Mouse (Mus musculus) intestine, embryonic 14.5 days (tissue): ENCODE results near the gene Ncam1. TPM values are rescaled to one million over a fixed set of nuclear protein-coding genes. Genes with fewer than 3 reads are reported as not detected.

Experiments used
- ATAC-seq: fragments of 200-750 bp; cut with Nextera tagmentation; replicated peaks from 2 replicates; pipeline ENCODE4 v1.8.0; 2017; ENCODE audit warnings: low read depth, moderate number of reproducible peaks, moderate TSS enrichment, moderate library complexity; ENCODE audit not compliant: low FRiP score, low TSS enrichment
- DNase-seq: peaks from one replicate; pipeline ENCODE4 v3.0.0-alpha.2; 2018; ENCODE audit warnings: low spot score
- H3K27ac ChIP-seq: fragments of 300-500 bp; sonication (generic); 2 replicates; pipeline ENCODE4 v1.5.1; 2014; ENCODE audit warnings: low read depth, mild to moderate bottlenecking, control low read depth
- H3K27me3 ChIP-seq: fragments of 300-500 bp; sonication (generic); replicated peaks from 2 replicates; pipeline ENCODE4 v1.6.1; 2014; ENCODE audit warnings: low read length, control low read depth; ENCODE audit not compliant: control insufficient read depth, insufficient read depth
- H3K36me3 ChIP-seq: fragments of 300-500 bp; sonication (generic); 2 replicates; pipeline ENCODE4 v1.6.1; 2014; ENCODE audit warnings: low read length, control low read depth; ENCODE audit not compliant: control insufficient read depth, insufficient read depth
- H3K4me1 ChIP-seq: fragments of 300-500 bp; sonication (generic); replicated peaks from 2 replicates; pipeline ENCODE4 v1.6.1; 2014; ENCODE audit warnings: low read length, control low read depth, mixed read lengths; ENCODE audit not compliant: control insufficient read depth, insufficient read depth
- H3K4me2 ChIP-seq: fragments of 300-500 bp; sonication (generic); 2 replicates; pipeline ENCODE4 v1.6.1; 2014; ENCODE audit warnings: low read length
- H3K4me3 ChIP-seq: fragments of 300-500 bp; sonication (generic); 2 replicates; pipeline ENCODE4 v1.5.1; 2014; ENCODE audit warnings: low read depth, low read length, control low read depth, mixed read lengths
- H3K9ac ChIP-seq: fragments of 300-500 bp; sonication (generic); 2 replicates; pipeline ENCODE4 v1.6.1; 2014; ENCODE audit warnings: mild to moderate bottlenecking, low read length
- H3K9me3 ChIP-seq: fragments of 300-500 bp; sonication (generic); 2 replicates; pipeline ENCODE4 v1.6.1; 2016; ENCODE audit warnings: low read length, control low read depth; ENCODE audit not compliant: control insufficient read depth
- WGBS: fragments of 180-500 bp; shearing (Covaris S2); extraction: QIAGEN DNeasy Blood & Tissue Kit; methylation state at CpG from one replicate; pipeline ENCODE4 v1.1.7; 2014; 5-methylcytosine and 5-hydroxymethylcytosine counted together
- polyA plus RNA-seq: library from polyadenylated mRNA; unstranded; fragments of >200 nt; fragmentation: Nextera tagmentation; extraction: Ambion mirVana; gene quantifications from 2 replicates; pipeline ENCODE4 v1.2.1, GENCODE M21; 2014

Gene Ncam1
- polyA plus RNA-seq, 1 experiment from 2014 or later, result 82.1 TPM

DNA sequence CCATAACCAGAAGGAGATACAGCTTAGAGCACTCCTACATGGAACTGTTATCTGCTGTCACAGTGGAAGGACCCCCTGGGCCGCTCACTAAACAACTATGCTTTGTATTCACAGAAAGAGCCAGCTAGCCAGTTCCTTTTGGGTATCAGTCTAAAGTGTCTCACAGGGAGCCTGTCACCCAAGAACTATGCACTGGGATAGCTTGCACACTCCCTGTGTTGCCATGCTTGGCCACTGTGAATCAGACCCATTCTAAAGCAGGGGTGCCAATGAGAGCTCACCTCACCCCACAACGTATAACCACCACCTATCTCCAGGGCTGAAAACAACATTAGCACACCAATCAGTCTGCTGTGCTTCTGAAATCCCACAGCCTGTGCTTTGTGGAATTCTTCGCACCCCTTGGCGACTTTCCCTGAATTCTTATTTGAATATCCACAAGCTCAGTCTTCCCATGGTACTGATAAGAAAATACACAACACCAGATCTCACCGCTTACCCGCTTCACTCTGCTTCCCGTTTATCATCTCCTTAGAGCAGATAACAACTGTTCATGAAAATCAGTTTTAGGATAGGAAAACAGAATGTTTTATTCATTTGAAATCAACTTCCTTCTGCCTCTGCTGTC lies 228.6 kb downstream of the Ncam1 start:
- Histone ChIP-seq H3K4me1 (peaks cover 25% of the 10 kb centered on the region), H3K4me2 (no peak overlapping the region), H3K4me3 (no peak overlapping the region), H3K27ac (peak overlapping the region; percentile 88), H3K9me3 (no peaks in the 10 kb centered on the region), H3K9ac (no peak overlapping the region), H3K36me3 (peaks cover 32% of the 10 kb centered on the region), H3K27me3 (no peaks in the 10 kb centered on the region)
- DNase-seq, result no peak
- no peak for ATAC-seq
- 53% methylated on average over 7 of the region's 7 CpGs for WGBS

DNA sequence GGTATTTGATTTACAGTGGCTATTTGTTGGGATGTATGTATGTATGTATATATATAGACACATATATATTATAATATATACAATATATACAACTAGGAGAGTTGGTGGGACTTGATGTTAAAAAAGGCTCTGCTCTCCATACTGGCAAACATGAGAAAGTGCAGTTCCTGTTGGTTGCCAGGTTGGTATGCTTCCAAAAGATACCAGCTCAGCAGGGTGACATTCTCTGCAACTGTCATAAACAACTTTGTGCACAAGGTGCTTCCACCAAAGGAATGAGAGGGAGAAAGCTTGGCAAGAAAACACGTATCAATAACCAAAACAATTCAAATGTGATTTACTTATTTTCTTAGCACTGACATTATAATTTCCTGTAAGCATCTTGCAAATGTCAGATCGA lies 232.9 kb downstream of the Ncam1 start:
- H3K4me3 ChIP-seq, result no peak overlapping the region
- H3K27me3 ChIP-seq, result no peaks in the 10 kb centered on the region
- H3K9ac ChIP-seq, result no peak overlapping the region
- H3K4me2 ChIP-seq, result no peak overlapping the region
- H3K9me3 ChIP-seq, result no peaks in the 10 kb centered on the region
- peaks cover 43% of the 10 kb centered on the region for H3K36me3 ChIP-seq
- 82% methylated on average over 2 of the region's 2 CpGs for WGBS
- DNase-seq, result no peak
- no peak for ATAC-seq
- H3K27ac ChIP-seq, result no peak overlapping the region
- peaks cover 8% of the 10 kb centered on the region for H3K4me1 ChIP-seq

DNA sequence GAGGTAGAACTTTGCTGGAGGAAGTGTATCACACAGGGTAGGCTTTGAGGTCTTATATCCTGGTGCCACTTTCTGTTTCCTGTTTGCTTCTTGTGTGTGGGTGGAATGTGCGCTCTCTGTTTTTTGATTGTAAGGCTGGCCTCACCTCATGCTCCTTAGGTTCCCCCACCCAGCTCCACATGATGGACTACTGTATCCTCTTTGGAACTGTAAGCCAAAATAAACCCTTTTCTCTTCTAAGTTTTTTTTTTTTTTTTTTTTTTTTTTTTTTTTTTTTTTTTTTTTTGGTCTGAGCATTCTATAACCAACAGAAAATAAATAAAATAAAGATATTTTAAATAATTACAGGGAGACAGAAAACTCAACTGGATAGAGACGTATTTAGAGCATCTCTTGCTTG lies 239.8 kb downstream of the Ncam1 start:
- Histone ChIP-seq H3K9ac (no peak overlapping the region), H3K27ac (no peak overlapping the region), H3K4me2 (no peak overlapping the region), H3K27me3 (no peaks in the 10 kb centered on the region), H3K36me3 (peaks cover 29% of the 10 kb centered on the region; the same call in 1 of the 2 replicates), H3K4me1 (no peaks in the 10 kb centered on the region), H3K9me3 (no peaks in the 10 kb centered on the region), H3K4me3 (no peak overlapping the region)
- DNase-seq (no peak), ATAC-seq (no peak)
- 95% methylated on average over 2 of the region's 2 CpGs for WGBS

DNA sequence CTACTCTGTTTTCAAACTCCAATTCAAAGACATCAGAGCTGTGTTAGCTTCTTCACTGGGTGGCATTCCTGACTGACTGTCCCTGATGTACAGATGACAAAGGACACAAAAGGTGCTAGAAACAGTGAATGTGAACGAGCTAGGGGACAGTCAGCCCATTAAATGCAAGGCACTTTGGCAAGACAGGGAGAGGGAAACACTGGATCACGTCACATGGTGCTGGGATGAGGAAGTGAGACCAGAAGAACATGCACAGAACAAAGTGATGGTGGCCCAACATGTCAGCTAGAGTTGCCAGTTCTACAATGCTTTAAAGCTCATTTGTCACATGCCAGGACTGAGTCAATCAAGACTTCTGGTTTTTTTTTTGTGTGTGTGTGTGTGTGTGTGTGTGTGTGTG lies 247.4 kb downstream of the Ncam1 start:
- WGBS, result 79% methylated on average over 2 of the region's 2 CpGs
- Histone ChIP-seq H3K4me2 (no peak overlapping the region), H3K27me3 (no peaks in the 10 kb centered on the region), H3K9ac (no peak overlapping the region), H3K9me3 (no peaks in the 10 kb centered on the region), H3K4me1 (no peaks in the 10 kb centered on the region), H3K27ac (no peak overlapping the region), H3K4me3 (no peak overlapping the region), H3K36me3 (peaks cover 5% of the 10 kb centered on the region; the same call in 1 of the 2 replicates)
- DNase-seq, result no peak
- no peak for ATAC-seq

DNA sequence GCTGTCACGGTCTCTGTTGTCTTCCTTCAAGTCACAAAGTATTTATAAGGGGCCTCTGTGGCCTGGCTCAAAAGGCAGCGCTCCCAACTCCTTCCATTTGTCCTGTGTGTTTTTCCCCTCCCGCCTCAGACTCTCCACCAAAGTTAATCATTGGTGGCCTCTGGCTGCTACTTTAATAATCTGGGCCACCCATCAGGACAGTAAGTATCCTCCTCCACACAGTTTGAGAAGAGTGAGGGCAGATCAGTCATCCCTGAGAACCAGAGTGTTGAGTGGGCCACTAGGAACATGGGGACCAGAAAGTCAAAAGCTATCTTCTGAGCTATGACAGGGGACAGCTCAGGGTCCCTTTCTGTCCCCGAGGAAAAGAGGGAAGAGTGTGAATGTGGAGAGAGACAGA lies 256.1 kb downstream of the Ncam1 start:
- H3K27ac ChIP-seq, result no peak overlapping the region
- DNase-seq (no peak), ATAC-seq (no peak)
- WGBS, result 88% methylated on average over 4 of the region's 4 CpGs
- H3K36me3 ChIP-seq, result peaks cover 34% of the 10 kb centered on the region
- no peaks in the 10 kb centered on the region for H3K9me3 ChIP-seq
- H3K4me3 ChIP-seq, result no peak overlapping the region
- H3K4me2 ChIP-seq, result no peak overlapping the region
- H3K9ac ChIP-seq, result no peak overlapping the region
- no peaks in the 10 kb centered on the region for H3K4me1 ChIP-seq
- H3K27me3 ChIP-seq, result no peaks in the 10 kb centered on the region

DNA sequence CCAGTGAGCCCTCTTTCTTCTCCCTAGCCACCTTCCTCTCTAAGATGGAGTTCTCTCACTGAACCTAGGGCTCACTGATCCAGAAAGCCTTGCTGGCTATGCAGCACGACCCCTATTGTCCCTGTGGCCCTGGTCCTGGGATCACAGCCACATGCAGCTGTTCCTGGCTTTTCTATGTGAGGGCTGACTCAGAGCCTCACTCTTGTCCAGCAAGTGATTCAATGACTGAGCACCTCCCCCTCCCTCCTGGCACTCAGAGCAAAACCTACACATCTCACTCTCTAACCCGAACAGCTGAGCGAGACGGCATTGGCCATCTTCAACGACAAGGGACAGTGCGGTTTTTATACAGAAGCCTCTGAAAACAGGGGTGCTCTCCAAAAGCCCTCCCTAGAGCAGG lies 260.9 kb downstream of the Ncam1 start:
- peaks cover 10% of the 10 kb centered on the region; the same call in 1 of the 2 replicates for H3K36me3 ChIP-seq
- peaks cover 6% of the 10 kb centered on the region; the same call in 1 of the 2 replicates for H3K4me1 ChIP-seq
- no peaks in the 10 kb centered on the region for H3K27me3 ChIP-seq
- H3K4me2 ChIP-seq, result no peak overlapping the region
- ATAC-seq (no peak), DNase-seq (no peak)
- no peak overlapping the region for H3K4me3 ChIP-seq
- H3K9ac ChIP-seq, result no peak overlapping the region
- H3K27ac ChIP-seq, result no peak overlapping the region
- WGBS, result 84% methylated on average over 6 of the region's 6 CpGs
- no peaks in the 10 kb centered on the region for H3K9me3 ChIP-seq

DNA sequence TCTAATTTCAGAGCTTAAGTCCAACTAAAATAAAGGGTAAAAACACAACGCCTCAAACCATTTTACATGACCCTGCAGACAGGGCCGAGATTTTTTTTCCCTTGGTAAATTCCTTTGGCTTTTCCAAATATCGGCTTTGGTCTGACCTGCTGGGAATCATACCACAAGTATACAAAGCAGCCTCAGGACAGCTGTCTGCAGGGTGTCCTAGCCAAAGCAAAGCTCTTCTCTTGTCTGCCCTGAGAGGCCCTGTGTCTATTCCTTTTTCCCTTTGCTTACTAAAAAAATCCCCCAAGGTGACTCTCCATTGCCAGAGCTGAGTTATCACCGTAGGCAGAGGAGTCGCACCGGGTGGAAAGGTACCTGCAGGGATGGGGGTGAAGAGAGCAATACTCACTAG lies 262.1 kb downstream of the Ncam1 start:
- Histone ChIP-seq H3K27me3 (no peaks in the 10 kb centered on the region), H3K4me2 (no peak overlapping the region), H3K4me1 (peaks cover 6% of the 10 kb centered on the region; the same call in 1 of the 2 replicates), H3K9ac (no peak overlapping the region), H3K27ac (no peak overlapping the region), H3K36me3 (no peaks in the 10 kb centered on the region), H3K9me3 (no peaks in the 10 kb centered on the region), H3K4me3 (no peak overlapping the region)
- no peak for ATAC-seq
- no peak for DNase-seq
- 49% methylated on average over 6 of the region's 6 CpGs for WGBS

DNA sequence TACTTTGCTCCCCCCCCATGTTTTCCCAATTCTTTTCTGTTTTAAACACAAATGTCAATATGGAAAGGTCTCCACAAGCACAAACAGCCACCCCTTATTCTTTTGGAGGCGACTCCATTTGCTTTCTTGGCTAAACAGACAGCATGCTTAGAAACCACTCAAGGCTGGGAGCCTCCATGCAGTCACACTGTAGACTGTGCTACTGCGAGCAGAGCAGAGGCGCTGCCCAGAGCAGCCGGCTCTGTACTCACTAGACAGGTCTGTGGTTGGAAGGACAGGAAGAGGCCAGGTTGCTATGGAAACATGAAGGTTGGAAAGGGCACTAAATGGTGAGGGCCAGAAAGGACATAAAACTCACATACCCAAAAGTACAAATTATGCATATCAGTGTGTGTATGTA lies 263.8 kb downstream of the Ncam1 start:
- 39% methylated on average over 4 of the region's 4 CpGs for WGBS
- H3K27ac ChIP-seq, result no peak overlapping the region
- DNase-seq, result no peak

DNA sequence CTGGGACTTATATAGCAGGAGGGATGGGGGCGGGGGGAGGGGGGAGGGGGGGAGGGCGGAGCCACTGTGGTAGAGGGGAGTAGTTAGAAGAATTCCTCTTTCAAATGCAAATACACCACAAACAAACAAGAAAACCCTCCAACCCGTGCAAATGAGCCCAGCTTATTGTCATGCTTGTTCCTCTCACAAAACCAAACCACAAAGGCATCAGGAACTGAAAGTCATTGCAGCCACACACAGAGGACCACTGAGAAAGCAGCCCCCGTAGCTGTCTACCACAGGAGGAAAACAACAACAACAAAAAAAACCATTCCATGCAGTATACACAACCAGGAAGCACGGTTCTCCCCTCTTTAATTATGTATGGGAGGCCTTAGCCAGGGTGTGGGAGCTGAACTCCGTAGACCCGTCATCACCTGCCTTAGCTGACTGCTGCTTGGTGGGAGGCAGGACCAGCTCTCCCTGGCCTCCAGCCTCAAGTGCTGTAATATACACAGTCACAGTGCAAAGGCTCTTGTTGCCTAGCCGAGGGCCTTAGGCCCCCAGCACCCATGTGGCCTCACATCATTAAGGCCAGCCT lies 264.7 kb downstream of the Ncam1 start:
- no peaks in the 10 kb centered on the region for H3K9me3 ChIP-seq
- H3K9ac ChIP-seq, result no peak overlapping the region
- DNase-seq (no peak), ATAC-seq (no peak)
- H3K27me3 ChIP-seq, result no peaks in the 10 kb centered on the region
- H3K4me2 ChIP-seq, result no peak overlapping the region
- H3K4me3 ChIP-seq, result no peak overlapping the region
- no peak overlapping the region for H3K27ac ChIP-seq
- 43% methylated on average over 6 of the region's 8 CpGs for WGBS
- H3K4me1 ChIP-seq, result peaks cover 6% of the 10 kb centered on the region; the same call in 1 of the 2 replicates
- H3K36me3 ChIP-seq, result peaks cover 8% of the 10 kb centered on the region

More for the DNA sequence above, 263.8 kb downstream of the Ncam1 start:
- no peaks in the 10 kb centered on the region for H3K27me3 ChIP-seq
- peaks cover 6% of the 10 kb centered on the region; the same call in 1 of the 2 replicates for H3K4me1 ChIP-seq
- no peak overlapping the region for H3K9ac ChIP-seq
- no peaks in the 10 kb centered on the region for H3K9me3 ChIP-seq
- H3K4me3 ChIP-seq, result no peak overlapping the region
- ATAC-seq, result no peak
- peaks cover 8% of the 10 kb centered on the region for H3K36me3 ChIP-seq
- no peak overlapping the region for H3K4me2 ChIP-seq
